Mouse (Mus musculus): ENCODE data around the gene P2ry4. TPM values are rescaled to one million over a fixed set of nuclear protein-coding genes. Genes with fewer than 3 reads are reported as not detected.

Gene P2ry4
- polyA plus RNA-seq, 1 experiment from 2014 or later, result not detected

GRCm38 (mm10) chrX:100597439-100597838, 2.8 kb upstream of the P2ry4 start:
- Histone ChIP-seq H3K9ac (no peak overlapping the region), H3K4me1 (replicated peaks) (no peaks in the 10 kb centered on the region), H3K27ac (ENCODE audit: poor library complexity, severe bottlenecking) (no peak overlapping the region), H3K4me3 (no peak overlapping the region), H3K4me2 (no peak overlapping the region), H3K36me3 (no peaks in the 10 kb centered on the region), H3K9me3 (replicated peaks) (no peaks in the 10 kb centered on the region), H3K27me3 (replicated peaks) (peaks cover 9% of the 10 kb centered on the region)
- WGBS, result 22% methylated on average over 5 of the region's 5 CpGs
- no peak for ATAC-seq (ENCODE audit: insufficient number of reproducible peaks, low FRiP score)

GRCm38 (mm10) chrX:100571951-100572350, 22.7 kb downstream of the P2ry4 start, which contains the start of gene Awat1:
Gene Awat1, plus strand, starts transcription at chrX:100572251.
- H3K36me3 ChIP-seq, result no peaks in the 10 kb centered on the region
- 0 out of 2 replicates have a peak, but pooled peaks cover 6% of the 10 kb centered on the region for H3K27me3 ChIP-seq (replicated peaks)
- H3K4me1 ChIP-seq (replicated peaks), result no peaks in the 10 kb centered on the region
- 72% methylated on average over 1 of the region's 1 CpGs for WGBS
- ATAC-seq (ENCODE audit: insufficient number of reproducible peaks, low FRiP score), result no peak
- H3K4me3 ChIP-seq, result no peak within 1 kb of the TSS
- no peak within 1 kb of the TSS for H3K4me2 ChIP-seq
- H3K9ac ChIP-seq, result no peak within 1 kb of the TSS
- no peaks in the 10 kb centered on the region for H3K9me3 ChIP-seq (replicated peaks)
- no peak within 1 kb of the TSS for H3K27ac ChIP-seq (ENCODE audit: poor library complexity, severe bottlenecking)

DNA sequence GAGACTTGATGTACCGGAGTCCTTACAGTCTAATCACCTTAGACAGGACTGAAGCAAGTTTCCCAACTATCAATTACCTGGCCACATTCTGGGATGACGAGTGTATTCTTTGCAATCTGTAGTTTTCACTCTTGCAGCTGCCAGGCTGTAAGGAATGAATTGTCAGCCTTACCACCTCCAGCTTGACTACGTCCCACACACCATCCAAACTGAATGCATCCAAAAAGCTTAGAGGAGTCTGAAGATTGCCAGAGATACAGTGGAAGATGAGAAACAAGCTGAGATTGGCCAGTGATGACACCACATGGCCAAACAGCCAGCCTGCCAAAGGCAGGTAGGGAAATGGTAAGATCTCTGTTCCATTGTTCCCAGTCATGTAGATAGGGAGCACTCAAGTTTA, 29.0 kb downstream of the P2ry4 start:
- H3K4me2 ChIP-seq, result no peak overlapping the region
- no peak for ATAC-seq (ENCODE audit: insufficient number of reproducible peaks, low FRiP score)
- H3K27ac ChIP-seq (ENCODE audit: poor library complexity, severe bottlenecking), result no peak overlapping the region
- H3K9ac ChIP-seq, result no peak overlapping the region
- H3K36me3 ChIP-seq, result no peaks in the 10 kb centered on the region
- H3K4me1 ChIP-seq (replicated peaks), result no peaks in the 10 kb centered on the region
- no peak overlapping the region for H3K4me3 ChIP-seq
- no peaks in the 10 kb centered on the region for H3K9me3 ChIP-seq (replicated peaks)
- H3K27me3 ChIP-seq (replicated peaks), result no peaks in the 10 kb centered on the region
- WGBS, result 72% methylated on average over 3 of the region's 3 CpGs

DNA sequence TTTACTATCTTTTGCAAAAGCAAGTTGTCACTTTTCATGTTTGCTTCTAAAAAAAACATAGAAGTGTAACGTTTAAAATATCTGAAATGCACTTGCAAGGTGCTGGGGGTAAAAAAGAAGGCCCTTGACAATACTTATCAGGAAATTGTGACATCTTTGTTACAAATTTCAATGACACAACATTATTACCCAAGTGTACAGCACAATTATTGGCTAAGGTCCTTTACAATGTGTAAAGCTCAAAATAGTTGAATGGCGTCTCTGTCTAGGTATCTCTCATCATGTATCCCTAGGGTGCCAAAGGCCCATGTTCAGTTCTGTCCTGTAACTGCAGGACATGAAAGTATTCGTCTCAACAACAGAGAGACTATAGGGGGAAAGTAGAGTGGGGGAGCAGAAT, 38.6 kb downstream of the P2ry4 start:
- 71% methylated on average over 3 of the region's 3 CpGs for WGBS
- no peak for ATAC-seq (ENCODE audit: insufficient number of reproducible peaks, low FRiP score)
- no peaks in the 10 kb centered on the region for H3K27me3 ChIP-seq (replicated peaks)
- no peaks in the 10 kb centered on the region for H3K4me1 ChIP-seq (replicated peaks)
- no peak overlapping the region for H3K4me2 ChIP-seq
- H3K36me3 ChIP-seq, result no peaks in the 10 kb centered on the region
- no peak overlapping the region for H3K9ac ChIP-seq
- H3K9me3 ChIP-seq (replicated peaks), result no peaks in the 10 kb centered on the region
- H3K27ac ChIP-seq (ENCODE audit: poor library complexity, severe bottlenecking), result no peak overlapping the region
- H3K4me3 ChIP-seq, result no peak overlapping the region

Other genes starting within 250 kb of the P2ry4 start
- not detected in 2 replicates for gene Otud6a, start 165.9 kb downstream of the P2ry4 start, polyA plus RNA-seq (2016; fragmentation: Nextera tagmentation; extraction: Ambion mirVana)
- gene Awat2, start 152.2 kb downstream of the P2ry4 start, polyA plus RNA-seq (2016; fragmentation: Nextera tagmentation; extraction: Ambion mirVana), result 0.12 TPM in 1 of 2 replicates, not detected in the other
- 22.4 and 23.3 TPM in 2 replicates for gene Igbp1, start 100.6 kb downstream of the P2ry4 start, polyA plus RNA-seq (2016; fragmentation: Nextera tagmentation; extraction: Ambion mirVana)
- not detected in 2 replicates for gene Dgat2l6, start 70.0 kb downstream of the P2ry4 start, polyA plus RNA-seq (2016; fragmentation: Nextera tagmentation; extraction: Ambion mirVana)
- gene Awat1, start 22.6 kb downstream of the P2ry4 start, polyA plus RNA-seq (2016; fragmentation: Nextera tagmentation; extraction: Ambion mirVana), result not detected in 2 replicates
- 1.7 and 1.8 TPM in 2 replicates for gene Arr3, start 10.6 kb upstream of the P2ry4 start, polyA plus RNA-seq (2016; fragmentation: Nextera tagmentation; extraction: Ambion mirVana)
- 30.2 and 30.3 TPM in 2 replicates for gene Kif4, start 30.9 kb upstream of the P2ry4 start, polyA plus RNA-seq (2016; fragmentation: Nextera tagmentation; extraction: Ambion mirVana)
- gene Pdzd11, start 31.7 kb upstream of the P2ry4 start, polyA plus RNA-seq (2016; fragmentation: Nextera tagmentation; extraction: Ambion mirVana), result 90.1 and 92.0 TPM in 2 replicates
- 0.43 and 0.59 TPM in 2 replicates for gene Gdpd2, start 135.0 kb upstream of the P2ry4 start, polyA plus RNA-seq (2016; fragmentation: Nextera tagmentation; extraction: Ambion mirVana)
- gene Dlg3, start 172.9 kb upstream of the P2ry4 start, polyA plus RNA-seq (2016; fragmentation: Nextera tagmentation; extraction: Ambion mirVana), result 4.7 and 5.1 TPM in 2 replicates

Data from heart, embryonic 12.5 days (tissue).